Mouse (Mus musculus): ENCODE data around the gene Sspo. TPM values are rescaled to one million over a fixed set of nuclear protein-coding genes. Genes with fewer than 3 reads are reported as not detected.

Gene Sspo
- polyA plus RNA-seq, 1 experiment from 2014 or later = 0.04 TPM

DNA sequence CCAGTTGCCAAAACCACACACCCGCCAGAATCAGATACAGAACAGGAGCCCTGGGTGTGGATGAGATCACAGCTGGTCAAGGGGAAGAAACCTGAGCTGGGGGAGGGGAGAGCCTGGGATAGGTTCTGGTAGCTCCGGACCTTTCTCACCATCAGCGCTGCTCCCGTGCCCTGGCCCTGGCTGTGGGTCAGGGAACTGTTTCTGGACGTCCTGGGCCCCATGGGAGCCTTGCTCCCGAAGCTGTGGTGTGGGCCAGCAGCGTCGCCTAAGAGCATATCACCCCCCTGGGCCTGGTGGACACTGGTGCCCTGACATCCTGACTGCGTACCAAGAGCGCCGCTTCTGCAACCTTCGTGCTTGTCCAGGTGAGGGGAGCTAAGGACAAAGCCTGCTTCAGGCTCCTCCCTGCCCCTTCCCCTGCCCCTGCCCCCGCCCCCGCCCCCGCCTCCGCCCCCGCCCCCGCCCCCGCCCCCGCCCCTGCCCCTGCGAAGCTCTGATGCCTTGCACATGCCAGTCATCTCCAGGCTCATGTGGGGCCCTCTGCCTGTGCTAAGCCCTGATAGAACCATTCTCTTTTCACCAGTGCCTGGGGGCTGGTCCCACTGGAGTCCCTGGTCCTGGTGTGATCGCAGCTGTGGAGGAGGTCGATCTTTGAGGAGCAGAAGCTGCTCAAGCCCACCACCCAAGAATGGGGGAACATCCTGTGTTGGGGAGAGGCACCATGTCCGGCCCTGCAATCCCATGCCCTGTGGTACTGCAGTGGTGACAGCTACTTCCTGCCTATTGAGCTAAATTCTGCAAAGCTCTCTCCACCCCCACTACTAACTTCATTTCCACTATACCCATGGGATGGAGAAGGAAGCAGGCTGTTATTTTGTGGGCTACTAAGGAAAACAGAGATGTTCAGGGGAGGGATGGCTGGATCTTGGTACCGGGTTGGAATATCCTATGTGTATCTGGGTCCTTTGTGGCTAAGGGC, 40.0 kb downstream of the Sspo start:
- no peaks in the 10 kb centered on the region for H3K36me3 ChIP-seq (ENCODE audit: control insufficient read depth, insufficient read depth, low read length)
- no peak for TF ChIP-seq EP300 (optimal IDR thresholded peaks at IDR 0.05)
- peak; percentile 18; the same call in 1 of the 2 replicates for TF ChIP-seq CTCF (IDR thresholded peaks at IDR 0.05; ENCODE audit: low read depth)
- H3K4me2 ChIP-seq (replicated peaks; ENCODE audit: low read depth) = peak overlapping the region; percentile 32; the same call in 1 of the 2 replicates
- no peak overlapping the region for H3K4me3 ChIP-seq (ENCODE audit: low read depth, low read length)
- H3K27me3 ChIP-seq (ENCODE audit: control insufficient read depth, insufficient read depth, low read length) = no peaks in the 10 kb centered on the region
- H3K4me1 ChIP-seq (replicated peaks; ENCODE audit: control insufficient read depth, insufficient read depth) = no peaks in the 10 kb centered on the region
- H3K27ac ChIP-seq (replicated peaks) = no peak overlapping the region
- peak; percentile 22; the same call in 1 of the 2 replicates for ATAC-seq (ENCODE audit: low FRiP score, low TSS enrichment)
- H3K9ac ChIP-seq (ENCODE audit: low read length) = 0 out of 2 replicates have a peak overlapping the region, but pooled peaks have one; percentile 13
- WGBS = 12% methylated on average over 17 of the region's 25 CpGs
- no peak for DNase-seq (ENCODE audit: low spot score)
- H3K9me3 ChIP-seq (ENCODE audit: control insufficient read depth, low read length) = no peaks in the 10 kb centered on the region

DNA sequence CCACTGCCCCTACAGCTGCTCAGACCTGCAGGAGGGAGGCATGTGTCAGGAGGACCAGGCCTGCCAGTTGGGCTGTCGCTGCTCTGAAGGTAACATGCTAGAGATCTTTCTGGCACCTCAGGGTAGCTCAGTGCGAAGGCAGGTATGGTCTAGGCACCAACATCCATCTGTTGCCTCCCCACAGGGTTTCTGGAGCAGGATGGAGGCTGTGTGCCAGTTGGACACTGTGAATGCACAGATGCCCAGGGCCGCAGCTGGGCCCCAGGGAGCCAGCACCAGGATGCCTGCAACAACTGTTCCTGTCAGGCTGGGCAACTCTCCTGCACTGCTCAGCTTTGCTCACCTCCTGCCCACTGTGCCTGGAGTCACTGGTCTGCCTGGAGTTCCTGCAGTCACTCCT, 41.7 kb downstream of the Sspo start:
- H3K27me3 ChIP-seq (ENCODE audit: control insufficient read depth, insufficient read depth, low read length) = no peaks in the 10 kb centered on the region
- H3K9me3 ChIP-seq (ENCODE audit: control insufficient read depth, low read length) = no peaks in the 10 kb centered on the region
- no peak overlapping the region for H3K4me2 ChIP-seq (replicated peaks; ENCODE audit: low read depth)
- ATAC-seq (ENCODE audit: low FRiP score, low TSS enrichment) = no peak
- H3K4me1 ChIP-seq (replicated peaks; ENCODE audit: control insufficient read depth, insufficient read depth) = no peaks in the 10 kb centered on the region
- H3K36me3 ChIP-seq (ENCODE audit: control insufficient read depth, insufficient read depth, low read length) = no peaks in the 10 kb centered on the region
- H3K4me3 ChIP-seq (ENCODE audit: low read depth, low read length) = no peak overlapping the region
- no peak overlapping the region for H3K27ac ChIP-seq (replicated peaks)
- TF ChIP-seq EP300 (optimal IDR thresholded peaks at IDR 0.05) = no peak
- no peak for TF ChIP-seq CTCF (IDR thresholded peaks at IDR 0.05; ENCODE audit: low read depth)
- H3K9ac ChIP-seq (ENCODE audit: low read length) = no peak overlapping the region
- DNase-seq (ENCODE audit: low spot score) = no peak
- 96% methylated on average over 3 of the region's 3 CpGs for WGBS

- Histone ChIP-seq H3K4me1 (replicated peaks; ENCODE audit: control insufficient read depth, insufficient read depth) (no peaks in the 10 kb centered on the region), H3K9me3 (ENCODE audit: control insufficient read depth, low read length) (no peaks in the 10 kb centered on the region), H3K4me2 (replicated peaks; ENCODE audit: low read depth) (no peak overlapping the region), H3K9ac (ENCODE audit: low read length) (no peak overlapping the region), H3K27ac (replicated peaks) (no peak overlapping the region), H3K27me3 (ENCODE audit: control insufficient read depth, insufficient read depth, low read length) (no peaks in the 10 kb centered on the region), H3K4me3 (ENCODE audit: low read depth, low read length) (no peak overlapping the region), H3K36me3 (ENCODE audit: control insufficient read depth, insufficient read depth, low read length) (no peaks in the 10 kb centered on the region)
- DNase-seq (ENCODE audit: low spot score) = no peak
- ATAC-seq (ENCODE audit: low FRiP score, low TSS enrichment) = no peak
- TF ChIP-seq CTCF (IDR thresholded peaks at IDR 0.05; ENCODE audit: low read depth) (no peak), EP300 (optimal IDR thresholded peaks at IDR 0.05) (no peak)
- WGBS = 61% methylated on average over 9 of the region's 9 CpGs
These were observed 43.3 kb downstream of the Sspo start for GRCm38 (mm10) chr6:48491361-48491760.

- DNase-seq (ENCODE audit: low spot score) = no peak
- Histone ChIP-seq H3K4me2 (replicated peaks; ENCODE audit: low read depth) (no peak overlapping the region), H3K27me3 (ENCODE audit: control insufficient read depth, insufficient read depth, low read length) (no peaks in the 10 kb centered on the region), H3K9me3 (ENCODE audit: control insufficient read depth, low read length) (no peaks in the 10 kb centered on the region), H3K4me1 (replicated peaks; ENCODE audit: control insufficient read depth, insufficient read depth) (no peaks in the 10 kb centered on the region), H3K4me3 (ENCODE audit: low read depth, low read length) (no peak overlapping the region), H3K27ac (replicated peaks) (no peak overlapping the region), H3K9ac (ENCODE audit: low read length) (no peak overlapping the region), H3K36me3 (ENCODE audit: control insufficient read depth, insufficient read depth, low read length) (no peaks in the 10 kb centered on the region)
- no peak for ATAC-seq (ENCODE audit: low FRiP score, low TSS enrichment)
- TF ChIP-seq EP300 (optimal IDR thresholded peaks at IDR 0.05) (no peak), CTCF (IDR thresholded peaks at IDR 0.05; ENCODE audit: low read depth) (no peak)
- WGBS = 47% methylated on average over 8 of the region's 8 CpGs
These were observed 45.2 kb downstream of the Sspo start for GRCm38 (mm10) chr6:48493136-48493730.

DNA sequence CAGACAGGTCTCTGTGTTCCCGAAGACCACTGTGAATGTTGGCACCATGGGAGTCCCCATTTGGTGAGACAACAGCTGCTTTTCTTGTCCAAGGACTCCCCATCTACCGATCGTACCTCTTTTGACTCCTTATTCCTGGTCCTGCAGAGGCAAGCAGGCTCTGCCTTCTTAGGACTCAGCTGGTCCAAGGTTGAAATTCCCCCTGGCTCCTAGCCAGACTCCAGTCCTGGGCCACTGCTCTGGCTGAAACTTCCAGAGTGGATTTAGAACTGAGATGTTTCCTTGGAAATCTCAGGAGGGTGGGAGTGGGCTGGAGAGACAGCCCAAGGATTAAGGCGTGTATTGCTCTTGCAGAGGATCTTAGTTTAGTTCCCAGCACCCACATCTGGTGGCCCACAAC, 49.5 kb downstream of the Sspo start:
- Histone ChIP-seq H3K4me1 (replicated peaks; ENCODE audit: control insufficient read depth, insufficient read depth) (no peaks in the 10 kb centered on the region), H3K9ac (ENCODE audit: low read length) (no peak overlapping the region), H3K36me3 (ENCODE audit: control insufficient read depth, insufficient read depth, low read length) (no peaks in the 10 kb centered on the region), H3K4me2 (replicated peaks; ENCODE audit: low read depth) (no peak overlapping the region), H3K9me3 (ENCODE audit: control insufficient read depth, low read length) (no peaks in the 10 kb centered on the region), H3K4me3 (ENCODE audit: low read depth, low read length) (no peak overlapping the region), H3K27ac (replicated peaks) (no peak overlapping the region), H3K27me3 (ENCODE audit: control insufficient read depth, insufficient read depth, low read length) (no peaks in the 10 kb centered on the region)
- no peak for ATAC-seq (ENCODE audit: low FRiP score, low TSS enrichment)
- DNase-seq (ENCODE audit: low spot score) = no peak
- TF ChIP-seq CTCF (IDR thresholded peaks at IDR 0.05; ENCODE audit: low read depth) (no peak), EP300 (optimal IDR thresholded peaks at IDR 0.05) (no peak)
- WGBS = 93% methylated on average over 4 of the region's 4 CpGs

Measured in stomach, postnatal 0 days (tissue).